ENCODE assay signal across 8 mouse cellular contexts in genomic region chr15:90223969-90224750, GRCm38 (mm10). TPM values are rescaled to one million over a fixed set of nuclear protein-coding genes. Genes with fewer than 3 reads are reported as not detected.
DNase-seq lines count a peak whose midpoint lies in the region; ATAC-seq lines count a peak whose summit lies in the region.

Gene Alg10b, plus strand, starts transcription at chr15:90224311.

- H3K36me3 ChIP-seq in embryonic facial prominence, embryonic 13.5 days, result peaks cover 26% of the 10 kb centered on the region
- H3K36me3 ChIP-seq in limb, embryonic 13.5 days, result peaks cover 26% of the 10 kb centered on the region
- H3K36me3 ChIP-seq in midbrain, embryonic 16.5 days (ENCODE audit: control insufficient read depth, insufficient read depth, low read length), result peaks cover 6% of the 10 kb centered on the region; the same call in 1 of the 2 replicates

- H3K27me3 ChIP-seq in embryonic facial prominence, embryonic 13.5 days, result no peaks in the 10 kb centered on the region
- 0 out of 2 replicates have a peak, but pooled peaks cover 4% of the 10 kb centered on the region for H3K27me3 ChIP-seq in limb, embryonic 13.5 days
- H3K27me3 ChIP-seq in midbrain, embryonic 16.5 days (ENCODE audit: control insufficient read depth, insufficient read depth, low read depth, low read length), result no peaks in the 10 kb centered on the region

- peak within 1 kb of the TSS; percentile 81 for H3K27ac ChIP-seq in embryonic facial prominence, embryonic 13.5 days
- peak within 1 kb of the TSS; percentile 61; the same call in 1 of the 2 replicates for H3K27ac ChIP-seq in limb, embryonic 13.5 days
- peak within 1 kb of the TSS; percentile 91 for H3K27ac ChIP-seq in midbrain, embryonic 16.5 days (ENCODE audit: low read length)

- under 1% methylated on average over 44 of the region's 59 CpGs for WGBS in embryonic facial prominence, embryonic 13.5 days
- WGBS in limb, embryonic 13.5 days, result under 1% methylated on average over 52 of the region's 59 CpGs
- WGBS in midbrain, embryonic 16.5 days, result under 1% methylated on average over 43 of the region's 59 CpGs

- DNase-seq in 3134 (ENCODE audit: extremely low read depth, insufficient read length, low spot score), result peak; percentile 96
- peak; percentile 86 to 91 for DNase-seq in adrenal gland, postnatal 36 days
- peak; percentile 87 to 89 for DNase-seq in heart, adult 18-20 months
- peak; percentile 75 to 79 for DNase-seq in kidney, adult 8-10 months
- peak; percentile 59 to 86 for DNase-seq in spleen, postnatal 10 days (ENCODE audit: low spot score in 2 of 2)

- H3K9ac ChIP-seq in embryonic facial prominence, embryonic 13.5 days, result peak within 1 kb of the TSS; percentile 95
- peak within 1 kb of the TSS; percentile 92 for H3K9ac ChIP-seq in limb, embryonic 13.5 days
- H3K9ac ChIP-seq in midbrain, embryonic 16.5 days (ENCODE audit: low read depth, low read length), result peak within 1 kb of the TSS; percentile 97

- peak within 1 kb of the TSS; percentile 83 for H3K4me3 ChIP-seq in embryonic facial prominence, embryonic 13.5 days
- peak within 1 kb of the TSS; percentile 87 for H3K4me3 ChIP-seq in limb, embryonic 13.5 days
- H3K4me3 ChIP-seq in midbrain, embryonic 16.5 days (ENCODE audit: low read depth, low read length), result peak within 1 kb of the TSS; percentile 90

- H3K4me2 ChIP-seq in embryonic facial prominence, embryonic 13.5 days, result peak within 1 kb of the TSS; percentile 75
- peak within 1 kb of the TSS; percentile 69 for H3K4me2 ChIP-seq in limb, embryonic 13.5 days (replicated peaks)
- H3K4me2 ChIP-seq in midbrain, embryonic 16.5 days (ENCODE audit: low read length), result peak within 1 kb of the TSS; percentile 93

- peaks cover 11% of the 10 kb centered on the region; the same call in 1 of the 2 replicates for H3K4me1 ChIP-seq in embryonic facial prominence, embryonic 13.5 days
- peaks cover 10% of the 10 kb centered on the region for H3K4me1 ChIP-seq in limb, embryonic 13.5 days
- H3K4me1 ChIP-seq in midbrain, embryonic 16.5 days (ENCODE audit: control insufficient read depth, insufficient read depth, low read length), result peaks cover 17% of the 10 kb centered on the region

- H3K9me3 ChIP-seq in embryonic facial prominence, embryonic 13.5 days, result no peaks in the 10 kb centered on the region
- no peaks in the 10 kb centered on the region for H3K9me3 ChIP-seq in limb, embryonic 13.5 days
- no peaks in the 10 kb centered on the region for H3K9me3 ChIP-seq in midbrain, embryonic 16.5 days (replicated peaks; ENCODE audit: control insufficient read depth, low read length, poor library complexity, severe bottlenecking)

- ATAC-seq in embryonic facial prominence, embryonic 13.5 days (ENCODE audit: insufficient number of reproducible peaks, insufficient read depth, low FRiP score, low TSS enrichment, low read depth), result peak; percentile 98
- peak; percentile 98 for ATAC-seq in limb, embryonic 13.5 days (ENCODE audit: low FRiP score, low read depth)
- ATAC-seq in midbrain, embryonic 16.5 days, result peak; percentile 100

RNA-seq across cellular contexts. Expression of gene Alg10b, which starts in this region (rescaled TPM):
- total RNA-seq in adrenal gland, postnatal 36 days (2021), result 10 to 100 TPM; 30.2 to 34.5 TPM
- 32.9 and 36.2 TPM in 2 replicates for polyA plus RNA-seq in embryonic facial prominence, embryonic 13.5 days (2015; fragmentation: Nextera tagmentation; extraction: Ambion mirVana)
- 10 to 100 TPM; 23.6 to 24.8 TPM for total RNA-seq in heart, adult 18-20 months (2021)
- 35.2 and 37.7 TPM in 2 replicates for polyA plus RNA-seq in limb, embryonic 13.5 days (2015; fragmentation: Nextera tagmentation; extraction: Ambion mirVana)
- polyA plus RNA-seq in midbrain, embryonic 16.5 days (2015; fragmentation: Nextera tagmentation; extraction: Ambion mirVana), result 48.4 and 57.0 TPM in 2 replicates

Comparison
In these comparisons a context has a peak if more than half of its experiments do, and no peak if none do; other contexts are left out.
1. Peak in every context shown above with its lines: DNase-seq, ATAC-seq, H3K4me3 ChIP-seq and H3K27ac ChIP-seq.